Mouse (Mus musculus): Measurements from ENCODE around the gene C87436. TPM values are rescaled to one million over a fixed set of nuclear protein-coding genes. Genes with fewer than 3 reads are reported as not detected.

The C87436 gene
- polyA plus RNA-seq, 1 experiment = 16.6 TPM

- 93% methylated on average over 3 of the region's 3 CpGs for WGBS
- no peak for DNase-seq
- Histone ChIP-seq H3K36me3 (ENCODE audit: control insufficient read depth, insufficient read depth, low read length) (no peaks in the 10 kb centered on the region), H3K4me3 (ENCODE audit: control insufficient read depth, insufficient read depth, low read length) (no peak overlapping the region), H3K27me3 (ENCODE audit: control insufficient read depth, insufficient read depth, low read length) (no peaks in the 10 kb centered on the region), H3K27ac (ENCODE audit: control insufficient read depth, insufficient read depth, low read length) (no peak overlapping the region), H3K4me1 (replicated peaks; ENCODE audit: control insufficient read depth, insufficient read depth, low read length) (peaks cover 8% of the 10 kb centered on the region)
- no peak for TF ChIP-seq CTCF (IDR thresholded peaks at IDR 0.05; ENCODE audit: borderline replicate concordance, control insufficient read depth, extremely low read depth, insufficient read depth, low read length, poor library complexity)
- no peak for TF ChIP-seq POLR2A (IDR thresholded peaks at IDR 0.05; ENCODE audit: control insufficient read depth, extremely low read depth, insufficient read depth, low read length, poor library complexity)
These were observed 57.5 kb downstream of the C87436 start for GRCm38 (mm10) chr6:86495661-86496060.

DNA sequence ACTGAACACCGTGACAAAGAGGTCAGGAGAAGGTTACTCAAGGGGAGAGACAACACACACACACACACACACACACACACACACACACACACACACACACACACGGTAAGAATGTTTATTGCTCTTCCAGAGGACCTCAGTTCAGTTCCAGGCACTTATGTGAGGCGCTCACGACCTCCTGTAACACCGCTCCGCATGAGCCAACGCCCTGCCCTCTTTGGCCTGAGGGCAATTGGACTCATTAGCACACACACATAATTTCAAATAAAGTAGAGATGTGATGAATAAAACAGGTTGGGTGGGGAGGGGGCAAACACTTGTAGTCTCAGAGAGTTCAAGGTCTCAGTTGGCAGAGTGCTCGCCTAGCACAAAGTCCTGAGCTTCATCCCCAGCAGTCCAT lies 58.0 kb downstream of the C87436 start:
- DNase-seq = no peak
- H3K4me1 ChIP-seq (replicated peaks; ENCODE audit: control insufficient read depth, insufficient read depth, low read length) = peaks cover 8% of the 10 kb centered on the region
- H3K27ac ChIP-seq (ENCODE audit: control insufficient read depth, insufficient read depth, low read length) = no peak overlapping the region
- no peaks in the 10 kb centered on the region for H3K36me3 ChIP-seq (ENCODE audit: control insufficient read depth, insufficient read depth, low read length)
- TF ChIP-seq CTCF (IDR thresholded peaks at IDR 0.05; ENCODE audit: borderline replicate concordance, control insufficient read depth, extremely low read depth, insufficient read depth, low read length, poor library complexity) (no peak), POLR2A (IDR thresholded peaks at IDR 0.05; ENCODE audit: control insufficient read depth, extremely low read depth, insufficient read depth, low read length, poor library complexity) (no peak)
- H3K4me3 ChIP-seq (ENCODE audit: control insufficient read depth, insufficient read depth, low read length) = no peak overlapping the region
- H3K27me3 ChIP-seq (ENCODE audit: control insufficient read depth, insufficient read depth, low read length) = no peaks in the 10 kb centered on the region
- 96% methylated on average over 8 of the region's 8 CpGs for WGBS

DNA sequence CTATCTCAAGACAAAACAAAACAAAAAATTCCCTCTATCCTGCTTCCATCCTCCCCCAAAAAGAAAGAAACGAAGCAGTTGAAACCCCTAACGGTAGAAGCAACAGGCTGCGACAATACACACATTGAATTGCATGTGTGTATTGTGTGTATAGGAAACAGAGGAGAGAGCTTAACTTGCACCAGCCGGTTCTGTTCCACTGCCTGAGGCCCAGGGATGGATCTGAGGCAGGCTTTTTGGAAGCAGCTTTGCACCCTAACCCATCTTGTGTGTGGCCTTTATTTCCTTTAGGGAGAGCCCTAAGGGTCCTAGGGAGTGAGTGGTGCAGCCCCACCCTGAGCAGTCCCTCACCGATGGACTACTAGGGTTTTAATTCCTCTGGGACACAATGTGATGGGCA lies 58.4 kb downstream of the C87436 start:
- H3K36me3 ChIP-seq (ENCODE audit: control insufficient read depth, insufficient read depth, low read length) = no peaks in the 10 kb centered on the region
- H3K27ac ChIP-seq (ENCODE audit: control insufficient read depth, insufficient read depth, low read length) = no peak overlapping the region
- WGBS = 82% methylated on average over 5 of the region's 5 CpGs
- TF ChIP-seq CTCF (IDR thresholded peaks at IDR 0.05; ENCODE audit: borderline replicate concordance, control insufficient read depth, extremely low read depth, insufficient read depth, low read length, poor library complexity) (no peak), POLR2A (IDR thresholded peaks at IDR 0.05; ENCODE audit: control insufficient read depth, extremely low read depth, insufficient read depth, low read length, poor library complexity) (no peak)
- DNase-seq = no peak
- no peak overlapping the region for H3K4me3 ChIP-seq (ENCODE audit: control insufficient read depth, insufficient read depth, low read length)
- peaks cover 8% of the 10 kb centered on the region for H3K4me1 ChIP-seq (replicated peaks; ENCODE audit: control insufficient read depth, insufficient read depth, low read length)
- H3K27me3 ChIP-seq (ENCODE audit: control insufficient read depth, insufficient read depth, low read length) = no peaks in the 10 kb centered on the region

DNA sequence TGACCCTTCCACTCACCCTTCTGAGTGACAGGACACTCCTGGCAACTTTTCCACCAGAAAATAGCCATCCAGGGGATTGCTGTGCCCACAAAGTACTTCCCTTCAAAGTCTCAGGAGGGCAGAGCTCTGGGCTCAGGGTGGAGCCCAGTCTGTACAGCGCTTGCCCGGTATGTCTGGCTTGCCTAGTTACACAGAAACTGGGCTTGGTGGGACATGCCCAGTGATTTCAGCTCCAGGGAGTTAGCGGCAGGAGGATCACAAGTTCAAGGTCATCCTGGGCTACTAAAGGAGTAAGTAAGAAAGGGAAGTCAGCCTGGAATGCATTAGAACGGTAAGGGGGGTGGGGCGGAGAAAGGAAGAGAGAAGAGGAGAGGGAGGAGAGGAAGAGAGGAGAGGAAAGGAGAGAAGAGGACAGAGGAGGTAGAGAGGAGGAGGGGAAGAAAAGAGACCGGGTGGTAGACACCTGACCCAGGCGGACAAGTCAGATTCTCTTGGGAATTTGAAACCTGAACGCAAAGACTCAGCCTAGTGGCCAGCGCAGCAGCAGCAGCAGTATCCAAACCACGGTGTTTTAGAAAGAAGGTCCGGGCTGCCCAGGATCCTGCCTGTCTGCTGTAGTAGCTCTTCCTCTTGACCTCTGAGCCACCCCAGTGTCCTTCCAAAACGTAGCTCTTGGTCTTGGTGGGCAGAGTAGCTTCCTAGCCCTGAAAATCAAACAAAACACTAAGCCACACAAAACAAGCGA lies 59.1 kb downstream of the C87436 start:
- Histone ChIP-seq H3K27ac (ENCODE audit: control insufficient read depth, insufficient read depth, low read length) (no peak overlapping the region), H3K4me1 (replicated peaks; ENCODE audit: control insufficient read depth, insufficient read depth, low read length) (peaks cover 8% of the 10 kb centered on the region), H3K36me3 (ENCODE audit: control insufficient read depth, insufficient read depth, low read length) (no peaks in the 10 kb centered on the region), H3K4me3 (ENCODE audit: control insufficient read depth, insufficient read depth, low read length) (no peak overlapping the region), H3K27me3 (ENCODE audit: control insufficient read depth, insufficient read depth, low read length) (no peaks in the 10 kb centered on the region)
- WGBS = 20% methylated on average over 13 of the region's 13 CpGs
- DNase-seq = no peak
- TF ChIP-seq POLR2A (IDR thresholded peaks at IDR 0.05; ENCODE audit: control insufficient read depth, extremely low read depth, insufficient read depth, low read length, poor library complexity) (no peak), CTCF (IDR thresholded peaks at IDR 0.05; ENCODE audit: borderline replicate concordance, control insufficient read depth, extremely low read depth, insufficient read depth, low read length, poor library complexity) (no peak)

DNA sequence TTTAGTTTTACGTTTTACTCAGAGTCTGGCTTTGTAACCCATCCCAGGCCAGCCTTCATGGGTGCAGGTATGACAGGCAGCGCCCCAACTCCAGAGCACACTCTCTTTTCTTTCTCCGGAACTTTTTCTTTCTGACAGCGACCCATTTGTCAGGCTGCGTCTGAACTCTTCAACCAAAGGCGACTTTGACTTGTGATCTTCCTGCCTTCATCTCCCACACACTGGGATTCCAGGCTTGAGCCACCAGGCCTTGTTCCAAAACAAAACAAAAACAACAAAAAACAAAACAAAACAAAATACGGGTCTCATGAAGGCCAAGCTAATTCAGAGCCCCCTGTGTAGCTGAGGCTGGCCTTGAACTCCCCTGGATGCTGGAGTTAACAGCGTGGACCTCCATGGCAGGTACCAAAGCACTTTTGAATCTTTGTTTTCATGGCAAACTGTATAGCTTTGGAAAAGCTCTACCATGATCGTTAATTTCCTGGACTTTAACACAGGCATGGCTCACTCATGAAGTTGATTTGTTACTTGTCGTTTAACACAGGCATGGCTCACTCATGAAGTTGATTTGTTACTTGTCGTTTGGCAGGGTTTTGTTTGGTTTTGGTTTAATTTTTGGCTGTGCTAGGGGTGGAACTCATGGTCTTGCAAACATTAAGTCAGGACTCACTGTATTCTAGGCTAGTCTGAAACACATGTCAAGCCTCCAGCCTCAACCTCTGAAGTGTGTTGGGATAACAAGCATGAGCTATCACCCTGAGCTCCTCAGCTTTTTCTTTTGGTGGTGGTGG lies 60.0 kb downstream of the C87436 start:
- 74% methylated on average over 11 of the region's 11 CpGs for WGBS
- no peak for DNase-seq
- H3K27ac ChIP-seq (ENCODE audit: control insufficient read depth, insufficient read depth, low read length) = no peak overlapping the region
- TF ChIP-seq POLR2A (IDR thresholded peaks at IDR 0.05; ENCODE audit: control insufficient read depth, extremely low read depth, insufficient read depth, low read length, poor library complexity) (no peak), CTCF (IDR thresholded peaks at IDR 0.05; ENCODE audit: borderline replicate concordance, control insufficient read depth, extremely low read depth, insufficient read depth, low read length, poor library complexity) (no peak)
- no peaks in the 10 kb centered on the region for H3K27me3 ChIP-seq (ENCODE audit: control insufficient read depth, insufficient read depth, low read length)
- H3K4me1 ChIP-seq (replicated peaks; ENCODE audit: control insufficient read depth, insufficient read depth, low read length) = peaks cover 8% of the 10 kb centered on the region
- no peaks in the 10 kb centered on the region for H3K36me3 ChIP-seq (ENCODE audit: control insufficient read depth, insufficient read depth, low read length)
- H3K4me3 ChIP-seq (ENCODE audit: control insufficient read depth, insufficient read depth, low read length) = no peak overlapping the region

DNA sequence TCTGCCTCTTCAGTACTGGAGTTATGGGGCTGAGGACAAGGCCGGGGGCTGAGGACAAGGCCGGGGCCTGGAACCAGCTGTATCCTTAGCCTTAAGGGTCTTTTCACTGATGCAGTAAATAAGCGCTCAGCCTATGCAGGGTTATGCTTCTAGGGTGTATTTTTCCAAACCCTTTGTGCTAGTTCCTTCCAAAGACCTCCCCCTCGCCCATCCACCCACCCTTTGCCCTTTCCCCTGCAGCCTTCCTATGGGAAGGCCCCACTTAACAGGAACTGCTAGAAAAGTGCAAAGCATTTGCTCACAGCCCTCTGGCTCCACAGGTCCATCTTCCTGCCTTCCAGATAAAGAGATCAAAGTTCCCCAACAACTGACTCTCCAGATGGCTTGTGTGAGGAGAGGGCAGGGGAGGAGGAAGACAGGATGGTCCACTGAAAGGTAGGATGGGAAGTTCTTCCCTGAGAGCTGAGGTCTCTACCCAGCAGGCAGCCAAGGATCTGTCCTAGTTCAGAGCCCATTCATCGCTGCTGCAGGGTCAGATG lies 61.5 kb downstream of the C87436 start:
- TF ChIP-seq CTCF (IDR thresholded peaks at IDR 0.05; ENCODE audit: borderline replicate concordance, control insufficient read depth, extremely low read depth, insufficient read depth, low read length, poor library complexity) (no peak), POLR2A (IDR thresholded peaks at IDR 0.05; ENCODE audit: control insufficient read depth, extremely low read depth, insufficient read depth, low read length, poor library complexity) (no peak)
- 96% methylated on average over 5 of the region's 5 CpGs for WGBS
- no peak for DNase-seq
- no peaks in the 10 kb centered on the region for H3K36me3 ChIP-seq (ENCODE audit: control insufficient read depth, insufficient read depth, low read length)
- H3K27me3 ChIP-seq (ENCODE audit: control insufficient read depth, insufficient read depth, low read length) = no peaks in the 10 kb centered on the region
- H3K27ac ChIP-seq (ENCODE audit: control insufficient read depth, insufficient read depth, low read length) = no peak overlapping the region
- H3K4me1 ChIP-seq (replicated peaks; ENCODE audit: control insufficient read depth, insufficient read depth, low read length) = peaks cover 8% of the 10 kb centered on the region
- no peak overlapping the region for H3K4me3 ChIP-seq (ENCODE audit: control insufficient read depth, insufficient read depth, low read length)

Measured in thymus, adult 2 months (tissue).